Mouse (Mus musculus): Measurements from ENCODE around the gene Alkbh6. TPM values are rescaled to one million over a fixed set of nuclear protein-coding genes. Genes with fewer than 3 reads are reported as not detected.

Alkbh6 gene
- polyA plus RNA-seq, 1 experiment: 132 TPM

DNA sequence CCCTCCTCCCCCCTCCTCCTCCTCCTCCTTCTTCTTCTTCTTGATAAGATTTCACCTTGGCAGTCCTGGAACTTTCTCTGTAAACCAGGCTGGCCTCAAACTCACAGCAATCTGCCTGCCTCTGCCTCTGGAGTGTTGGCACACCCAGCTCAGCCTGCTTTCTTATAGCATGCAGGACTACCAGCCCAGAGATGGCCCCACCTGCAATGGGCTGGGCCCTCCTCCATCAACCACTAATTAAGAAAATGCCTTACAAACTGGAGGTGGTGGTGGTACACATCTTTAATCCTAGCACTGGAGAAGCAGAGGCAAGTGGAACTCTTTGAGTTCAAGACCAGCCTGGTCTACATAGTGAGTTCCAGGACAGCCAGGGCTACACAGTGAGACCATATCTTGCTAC is 17.9 kb downstream of the Alkbh6 start:
- DNase-seq (ENCODE audit: extremely low spot score in 1 of 2, low spot score in 1 of 2): no peak

DNA sequence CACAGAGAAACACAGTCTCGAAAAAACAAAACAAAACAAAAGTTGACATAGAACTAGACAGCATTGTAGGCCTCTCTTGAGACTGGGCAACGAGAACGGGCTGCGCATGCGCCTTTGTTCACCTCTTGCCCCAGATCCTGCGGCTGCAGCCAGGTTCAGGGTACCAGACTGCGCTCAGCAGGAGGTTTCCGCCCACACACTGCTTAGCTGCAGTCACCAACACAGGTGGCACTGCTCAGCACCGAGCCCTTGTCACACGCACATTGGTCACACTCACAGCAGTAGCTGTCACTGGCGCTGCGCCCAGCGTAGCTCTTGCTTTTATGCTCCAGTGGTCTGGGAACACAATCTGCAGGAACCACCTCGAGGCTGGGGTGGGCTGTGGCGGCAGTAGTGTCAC is 18.6 kb downstream of the Alkbh6 start:
- DNase-seq (ENCODE audit: extremely low spot score in 1 of 2, low spot score in 1 of 2): no peak

DNA sequence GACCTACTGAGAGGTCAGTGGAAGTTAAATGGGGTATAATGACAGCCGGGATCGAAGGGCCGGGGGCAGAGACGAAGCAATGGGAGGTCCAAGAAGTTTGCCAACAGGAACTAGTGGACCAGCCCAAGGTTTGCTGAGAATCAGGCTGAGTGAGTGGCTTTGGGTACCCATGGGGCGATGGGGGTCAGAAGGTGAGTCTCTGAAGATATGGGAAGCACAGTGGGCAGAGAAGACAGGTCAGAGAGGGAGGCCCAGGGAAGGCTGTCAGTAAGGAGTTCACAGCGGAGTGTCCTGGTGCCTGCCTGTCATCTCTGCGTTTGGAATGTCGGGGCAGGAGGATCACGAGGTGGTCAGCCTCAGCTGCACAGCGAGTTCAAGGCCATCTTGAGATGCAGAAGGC is 19.9 kb downstream of the Alkbh6 start:
- no peak for DNase-seq (ENCODE audit: extremely low spot score in 1 of 2, low spot score in 1 of 2)

DNA sequence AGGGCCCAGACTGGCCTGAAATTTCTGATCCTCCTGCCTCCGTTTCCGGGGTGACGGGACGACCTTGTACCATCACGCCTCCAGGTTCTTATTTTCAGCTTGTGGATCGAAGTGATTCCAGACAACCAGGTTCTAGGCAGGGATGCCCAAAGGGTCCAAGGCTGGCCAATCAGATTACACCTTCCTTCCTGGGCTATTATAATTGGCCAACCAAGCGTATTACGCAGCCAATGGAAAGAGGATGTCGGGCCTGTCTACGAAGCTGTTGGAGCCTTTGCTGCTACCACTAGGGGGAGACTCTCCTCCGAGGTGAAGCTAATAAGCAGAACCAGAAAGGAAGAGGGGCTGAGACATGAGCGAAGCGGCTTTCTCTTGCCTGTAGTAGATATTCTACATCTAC is 23.4 kb downstream of the Alkbh6 start:
- peak; percentile 95 to 98 for DNase-seq (ENCODE audit: extremely low spot score in 1 of 2, low spot score in 1 of 2)

DNA sequence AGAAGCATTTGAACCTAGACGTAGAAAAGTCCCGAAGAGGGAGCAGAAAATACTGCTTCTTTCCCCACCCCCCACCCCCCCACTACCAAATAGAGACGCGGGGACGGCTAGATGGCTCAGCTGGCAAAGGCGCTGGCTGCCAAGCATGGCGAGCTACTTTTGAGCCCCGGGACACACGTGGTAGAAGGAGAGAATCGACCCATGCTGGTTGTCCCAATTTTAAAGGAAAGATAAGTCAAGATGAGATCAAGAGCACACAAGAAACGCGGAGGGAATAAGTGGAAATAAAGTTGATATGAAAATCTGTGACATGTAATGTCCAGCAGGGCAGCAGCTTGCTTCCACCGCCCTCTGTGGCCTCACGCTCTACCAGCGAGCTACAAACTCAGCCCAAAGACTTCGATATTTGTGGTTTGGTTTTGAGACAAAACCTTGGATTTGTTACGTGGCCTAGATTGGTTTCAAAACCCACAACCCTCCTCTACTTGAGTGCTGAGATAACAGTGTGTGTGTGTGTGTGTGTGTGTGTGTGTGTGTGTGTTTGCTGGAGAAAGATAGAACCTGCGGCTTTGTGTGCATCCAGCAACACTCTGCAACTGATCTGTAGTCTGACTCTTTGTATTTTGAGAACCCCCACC is 24.2 kb downstream of the Alkbh6 start:
- DNase-seq (ENCODE audit: extremely low spot score in 1 of 2, low spot score in 1 of 2): no peak

DNA sequence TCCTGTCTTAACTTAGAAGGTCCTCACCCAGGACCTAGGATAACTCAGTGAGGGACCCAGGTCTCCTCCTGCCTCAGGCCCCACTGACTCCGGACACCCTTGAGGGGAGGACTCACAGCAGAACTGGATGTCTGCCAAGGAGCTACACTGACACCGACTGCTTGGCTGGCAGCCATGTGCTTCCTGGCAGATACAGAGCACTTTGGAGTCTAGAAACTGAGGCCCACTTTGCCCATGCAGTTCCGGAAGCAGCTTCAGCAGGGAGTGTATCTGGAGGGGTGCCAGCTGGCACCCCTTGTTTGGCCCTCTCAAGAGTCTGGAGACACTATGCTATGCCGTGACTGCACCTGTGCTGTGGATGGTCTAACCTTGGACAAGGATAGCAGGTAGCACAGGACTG is 24.9 kb downstream of the Alkbh6 start:
- DNase-seq (ENCODE audit: extremely low spot score in 1 of 2, low spot score in 1 of 2): peak; percentile 72 to 86

DNA sequence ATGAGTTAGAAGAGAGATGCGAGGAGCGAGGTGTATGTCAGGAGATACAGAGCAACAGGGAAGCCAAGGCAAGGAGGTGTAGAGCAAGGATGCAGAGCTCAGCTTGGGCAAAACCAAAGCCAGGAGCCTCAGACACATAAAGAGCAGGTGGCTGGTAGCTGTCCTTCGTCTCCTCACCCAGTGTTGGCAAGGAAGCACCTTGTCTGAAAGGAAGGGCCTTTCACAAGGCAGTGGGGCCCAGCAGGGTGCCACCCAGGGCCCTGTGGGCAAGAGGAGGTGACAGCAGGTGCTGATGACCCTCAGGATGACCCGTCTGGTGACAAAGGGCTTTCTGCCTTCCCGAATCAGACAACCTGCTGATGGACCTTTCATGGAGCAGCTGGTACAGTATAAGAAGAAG is 26.0 kb downstream of the Alkbh6 start:
- DNase-seq (ENCODE audit: extremely low spot score in 1 of 2, low spot score in 1 of 2): no peak

DNA sequence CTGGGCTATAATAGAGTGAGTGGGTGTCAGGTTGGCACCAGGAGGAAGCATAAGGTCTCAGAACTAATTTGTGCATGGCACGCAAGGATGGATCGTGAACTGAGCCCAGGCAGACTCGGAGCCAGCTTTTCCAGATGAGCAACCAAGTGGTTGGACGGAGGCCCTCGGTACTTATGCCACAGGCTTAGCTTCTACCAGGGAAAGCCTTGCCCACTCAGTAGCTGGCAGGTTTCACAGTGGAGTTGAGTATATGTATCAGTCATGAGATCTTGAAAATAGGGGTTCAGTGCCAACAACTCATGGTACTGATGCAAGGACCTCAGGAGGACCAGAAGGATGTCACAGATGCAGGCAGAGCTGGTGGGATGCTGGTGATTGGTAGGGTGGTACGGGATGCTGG is 27.2 kb downstream of the Alkbh6 start:
- DNase-seq (ENCODE audit: extremely low spot score in 1 of 2, low spot score in 1 of 2): no peak

DNA sequence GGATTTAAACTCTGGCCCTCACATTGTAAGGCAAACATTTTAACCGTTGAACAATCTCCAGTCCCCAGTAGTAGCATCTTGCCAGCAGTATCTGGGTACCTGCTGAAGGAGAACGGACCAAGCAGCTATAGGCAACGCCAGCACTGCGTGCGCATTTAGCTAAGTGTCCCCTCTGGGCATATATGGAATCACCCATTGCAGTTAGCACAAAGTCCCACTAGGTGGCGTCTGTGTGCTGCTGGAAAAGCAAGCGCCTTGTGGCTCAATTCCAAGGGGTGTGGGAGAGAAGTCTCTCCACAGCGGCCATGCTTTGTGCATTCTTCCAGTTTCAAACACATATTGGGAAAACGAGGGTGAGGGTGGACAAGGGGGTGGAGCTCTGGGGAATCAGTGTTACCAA is 27.9 kb downstream of the Alkbh6 start:
- DNase-seq (ENCODE audit: extremely low spot score in 1 of 2, low spot score in 1 of 2): peak; percentile 79 to 97

DNA sequence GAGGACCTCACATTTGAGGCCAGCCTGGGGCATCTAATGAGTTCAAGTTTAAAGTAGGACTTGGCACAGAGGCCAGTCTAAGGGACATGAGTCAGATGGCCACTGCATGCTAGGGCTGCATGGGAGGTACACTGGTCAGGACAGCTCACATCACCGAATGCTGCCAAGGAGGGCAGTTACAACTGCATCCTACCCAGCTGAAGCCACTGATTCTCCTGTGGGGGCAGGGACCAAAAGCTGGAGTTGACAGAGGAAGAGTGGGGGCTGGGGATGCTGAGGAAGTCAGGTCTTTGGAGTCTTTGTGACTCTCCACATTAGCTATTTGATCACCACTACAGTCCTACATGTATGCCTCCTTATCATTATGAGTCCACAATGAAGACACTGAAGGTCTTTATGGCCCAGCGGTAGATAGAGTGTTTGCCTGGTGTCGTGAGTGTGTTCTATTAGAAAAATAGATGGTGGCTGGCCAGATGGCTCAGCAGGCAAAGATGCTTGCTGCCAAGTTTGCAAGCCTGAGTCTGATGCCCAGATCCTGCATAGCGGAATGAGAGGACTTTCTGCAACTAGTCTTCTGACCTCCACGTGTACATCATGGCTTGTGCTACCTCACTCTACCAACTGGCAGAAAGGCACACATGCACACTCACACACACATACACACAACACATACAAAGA is 31.1 kb downstream of the Alkbh6 start:
- no peak for DNase-seq (ENCODE audit: extremely low spot score in 1 of 2, low spot score in 1 of 2)

DNA sequence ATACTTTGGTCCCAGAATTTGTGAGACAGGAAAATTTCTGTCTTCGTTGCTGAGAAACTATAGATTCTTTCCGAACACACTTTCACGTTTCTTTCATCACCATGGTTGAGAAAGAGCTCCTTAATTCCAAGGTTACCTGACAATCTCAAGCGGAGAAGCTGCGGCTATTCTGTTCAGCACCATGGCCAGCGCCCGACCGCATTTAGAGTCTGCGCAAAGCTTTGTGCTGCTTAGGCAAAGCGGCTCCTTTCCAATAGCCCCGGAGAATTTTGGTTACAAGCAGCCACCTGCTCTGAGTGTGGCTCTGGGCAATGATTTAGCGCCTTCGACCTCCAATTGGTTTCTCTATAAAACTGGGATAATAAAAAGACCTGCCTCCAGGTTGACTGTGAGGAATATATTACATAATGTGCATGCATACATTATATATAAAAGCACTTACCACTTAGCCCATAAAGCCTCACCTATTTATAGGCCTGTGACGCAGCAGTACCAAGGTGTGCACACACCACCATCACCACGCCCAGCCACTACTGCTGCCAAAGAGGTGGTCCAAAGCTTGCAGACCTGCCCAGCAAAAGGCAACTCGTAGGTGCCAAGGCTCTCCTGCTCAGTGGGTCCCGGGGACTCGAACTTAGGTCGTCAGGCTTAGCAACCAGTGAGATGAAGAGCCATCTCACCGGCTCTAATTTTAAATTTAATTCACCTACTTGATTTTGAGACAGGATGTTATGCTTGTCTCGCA is 38.3 kb downstream of the Alkbh6 start:
- DNase-seq (ENCODE audit: extremely low spot score in 1 of 2, low spot score in 1 of 2): no peak

DNA sequence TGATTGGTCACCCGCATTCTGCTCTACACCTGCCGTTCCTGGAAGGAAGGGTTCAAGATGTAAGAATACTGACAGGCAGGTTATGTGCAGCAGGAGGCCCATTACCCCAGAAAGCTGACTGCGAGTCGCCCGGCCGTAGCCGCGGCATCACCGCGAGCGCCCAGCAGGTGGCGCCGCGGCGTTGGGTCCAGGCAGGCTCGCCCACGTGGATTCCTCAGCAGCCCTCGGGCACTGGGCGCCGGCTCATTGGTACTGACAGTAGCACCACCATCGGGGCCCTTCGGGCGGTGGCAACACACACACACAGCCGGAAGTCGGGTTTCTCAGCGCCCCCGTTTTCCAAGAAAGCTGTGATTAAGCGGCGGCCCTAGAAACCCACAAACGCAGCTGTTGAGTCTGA is 39.3 kb downstream of the Alkbh6 start:
- peak; percentile 73 to 87 for DNase-seq (ENCODE audit: extremely low spot score in 1 of 2, low spot score in 1 of 2)

DNA sequence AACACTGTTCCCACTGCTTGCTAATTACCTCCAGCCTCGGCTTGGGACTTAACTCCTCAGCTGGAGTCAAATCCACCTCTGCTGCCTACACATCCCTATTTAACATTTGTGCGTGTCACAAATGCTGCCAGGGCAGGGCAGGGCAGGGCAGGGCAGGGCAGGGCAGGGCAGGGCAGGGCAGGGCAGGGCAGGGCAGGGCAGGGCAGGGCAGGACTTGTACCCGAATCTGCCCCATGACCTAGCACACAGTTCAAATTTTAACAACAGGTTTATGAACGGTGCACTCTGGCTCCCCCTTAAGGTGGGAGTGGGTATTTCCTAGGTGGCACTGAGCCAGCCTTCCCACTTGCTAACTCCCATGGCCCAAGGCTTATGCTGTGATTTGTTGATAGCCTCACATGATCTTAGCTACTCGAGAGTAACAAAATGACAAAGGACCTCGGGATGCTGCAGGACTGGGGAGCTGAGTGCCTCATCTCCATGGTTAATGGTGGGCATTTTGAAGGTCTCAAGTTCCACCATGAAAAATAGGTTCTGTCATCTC is 44.8 kb downstream of the Alkbh6 start:
- DNase-seq (ENCODE audit: extremely low spot score in 1 of 2, low spot score in 1 of 2): peak; percentile 44 to 90

DNA sequence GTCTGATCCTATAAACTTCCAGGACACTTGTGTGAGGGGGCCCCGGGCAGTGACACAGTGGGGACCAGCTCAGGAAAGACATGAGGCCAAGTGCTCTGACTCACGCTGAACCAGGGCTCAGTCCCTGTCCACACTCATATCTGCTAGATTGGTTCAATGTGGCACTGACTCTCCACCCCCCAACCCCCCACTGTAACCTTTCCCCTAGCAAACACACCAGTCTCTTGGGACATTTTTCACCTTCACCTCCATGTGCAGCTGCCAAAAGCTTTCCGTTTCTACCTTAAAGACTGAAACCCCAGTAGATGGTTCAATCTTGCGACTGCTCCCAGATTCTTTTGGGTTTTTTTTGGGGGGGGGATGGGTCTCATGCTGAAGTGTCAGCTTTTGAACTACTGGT is 45.5 kb downstream of the Alkbh6 start:
- no peak for DNase-seq (ENCODE audit: extremely low spot score in 1 of 2, low spot score in 1 of 2)

DNA sequence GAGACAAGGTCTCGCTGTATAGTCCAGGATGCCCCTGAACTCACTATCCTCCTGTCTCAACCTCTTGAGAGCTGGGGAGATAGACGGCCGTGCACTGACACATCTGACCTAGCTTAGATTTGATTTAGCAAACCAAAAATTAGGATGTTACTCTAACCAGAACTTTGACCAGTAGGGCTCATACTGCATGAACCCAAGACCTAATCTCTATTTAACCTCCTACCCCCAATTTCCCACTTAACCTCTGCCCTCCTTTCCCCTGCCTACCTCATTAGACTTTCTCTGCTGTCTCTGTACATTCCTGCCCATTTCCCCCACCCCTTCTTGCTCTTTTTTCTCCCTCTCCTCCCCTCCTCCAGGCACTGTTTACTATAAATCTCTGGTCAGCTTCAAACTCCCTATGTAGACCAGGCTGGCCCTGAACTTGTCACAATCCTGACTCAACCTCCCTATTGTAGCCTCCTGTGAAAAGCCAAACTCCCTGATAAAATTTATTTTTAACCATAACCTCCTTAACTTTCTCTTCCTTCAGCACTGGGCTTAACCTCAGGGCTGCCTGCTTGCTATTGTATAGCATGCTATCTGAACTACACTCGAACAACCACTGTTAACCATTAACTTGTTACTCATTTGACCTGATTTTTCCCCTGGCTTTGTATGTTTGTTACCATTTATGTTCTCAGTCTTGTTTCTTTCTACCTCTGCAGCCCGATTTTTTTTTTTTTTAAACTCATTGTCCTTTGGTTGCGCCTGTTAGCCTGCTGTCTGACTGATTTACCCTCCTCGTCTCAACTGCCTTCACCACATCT is 50.1 kb downstream of the Alkbh6 start:
- DNase-seq (ENCODE audit: extremely low spot score in 1 of 2, low spot score in 1 of 2): no peak

DNA sequence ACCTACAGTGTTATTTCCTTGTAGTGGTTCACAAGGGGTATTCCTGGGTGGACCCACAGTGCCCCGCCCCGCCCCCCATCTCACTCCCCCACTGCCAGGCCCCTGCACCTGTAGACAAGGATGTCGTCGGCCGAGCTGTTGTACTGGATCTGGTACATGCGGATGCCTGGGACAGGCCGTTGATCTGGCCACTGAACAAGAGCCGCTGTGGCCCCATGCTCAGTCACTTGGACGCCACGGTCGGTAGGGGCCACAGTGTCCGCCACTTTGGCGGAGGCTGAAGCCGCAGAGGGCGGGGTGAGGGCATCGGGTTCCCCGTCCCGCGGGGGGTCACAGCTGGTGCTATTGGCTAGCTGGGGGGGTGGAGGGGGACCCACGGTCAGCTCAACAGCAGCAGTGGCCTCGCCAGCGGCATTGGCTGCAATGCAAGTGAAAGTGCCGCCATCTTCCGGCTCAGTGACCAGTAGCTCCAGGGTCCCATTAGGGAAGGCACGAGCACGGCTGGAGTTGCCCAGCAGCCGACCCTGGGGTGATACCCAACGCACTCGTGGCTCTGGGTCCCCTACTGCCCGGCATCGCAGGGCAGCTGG is 50.9 kb downstream of the Alkbh6 start:
- no peak for DNase-seq (ENCODE audit: extremely low spot score in 1 of 2, low spot score in 1 of 2)

DNA sequence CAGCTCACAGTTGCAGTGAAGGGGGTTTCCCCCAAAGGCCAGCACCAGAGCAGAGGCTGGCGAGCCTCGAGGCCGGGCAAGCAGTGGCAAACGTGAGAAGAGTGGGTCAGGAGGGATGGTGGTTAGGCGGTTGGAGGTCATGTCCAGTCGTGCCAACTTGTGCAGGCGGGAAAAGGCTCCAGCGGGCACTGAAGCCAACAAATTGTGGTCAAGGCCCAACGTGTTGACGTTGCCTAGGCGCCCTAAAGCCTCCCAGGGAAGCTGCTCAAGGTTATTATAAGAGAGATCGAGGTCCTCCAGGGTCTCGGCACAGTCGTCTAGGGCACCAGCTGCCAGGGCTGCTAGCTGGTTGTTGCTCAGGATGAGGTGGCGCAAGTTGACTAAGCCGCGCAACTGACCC is 51.5 kb downstream of the Alkbh6 start:
- DNase-seq (ENCODE audit: extremely low spot score in 1 of 2, low spot score in 1 of 2): no peak

DNA sequence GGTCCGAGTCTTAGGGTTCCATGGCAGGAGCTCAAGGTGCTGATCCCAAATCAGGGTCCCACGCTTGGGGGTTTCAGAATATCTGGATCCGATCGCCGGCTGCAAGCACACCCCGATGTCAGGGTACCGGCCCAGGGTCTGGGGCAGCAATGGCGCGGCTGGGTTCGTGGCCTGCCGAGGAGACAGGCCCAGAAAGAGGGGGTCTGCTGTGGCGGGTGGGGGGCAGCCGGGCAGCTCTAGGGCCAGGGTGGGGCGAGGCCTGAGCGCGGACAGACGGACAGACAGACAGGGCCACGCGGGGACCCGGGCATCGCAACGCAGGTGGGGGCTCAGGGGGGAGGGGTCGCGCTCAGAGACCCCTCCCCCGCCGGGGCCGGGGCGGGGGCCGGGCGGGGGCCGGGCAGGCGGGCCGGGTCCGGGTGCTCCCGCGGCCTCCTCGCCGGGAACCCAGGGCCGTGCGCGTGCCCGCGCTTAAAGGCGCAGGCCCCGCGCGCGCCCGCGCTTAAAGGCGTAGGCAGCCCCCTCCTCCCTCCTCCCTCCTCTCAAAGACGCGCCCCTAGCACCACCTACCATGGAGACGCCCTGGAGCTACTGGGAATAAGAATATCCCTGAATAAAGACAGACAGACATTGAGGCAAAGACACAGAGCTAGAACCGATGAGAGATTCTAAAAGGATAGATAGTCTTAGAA is 54.3 kb downstream of the Alkbh6 start, which contains the start of gene Lrfn3:
Gene Lrfn3 (minus strand): TSS at position 121 of the 692 bp plus-strand sequence.
- DNase-seq (ENCODE audit: extremely low spot score in 1 of 2, low spot score in 1 of 2): peak in 1 of 2 experiments; percentile 80

DNA sequence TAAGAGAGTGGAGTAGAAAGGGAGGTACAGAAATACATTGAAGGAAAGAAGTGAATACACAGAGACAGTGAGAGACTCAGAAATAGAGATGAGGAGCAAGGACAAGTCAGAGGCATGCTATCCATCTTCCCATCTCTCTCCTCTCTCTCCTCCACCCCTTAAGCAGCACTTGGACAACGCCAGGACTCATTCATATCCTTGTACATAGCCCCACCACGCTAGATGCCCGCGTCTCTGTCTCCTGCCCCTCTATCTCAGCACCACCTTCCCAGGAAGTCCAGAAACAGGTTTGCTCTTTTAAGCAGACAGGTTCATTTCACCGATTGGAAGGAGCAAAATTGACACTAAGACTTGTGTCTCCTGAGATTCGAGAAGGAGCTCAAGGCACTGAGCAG is 54.8 kb downstream of the Alkbh6 start:
- no peak for DNase-seq (ENCODE audit: extremely low spot score in 1 of 2, low spot score in 1 of 2)
